Mouse (Mus musculus): ENCODE results near the gene B4galnt4. TPM values are rescaled to one million over a fixed set of nuclear protein-coding genes. Genes with fewer than 3 reads are reported as not detected.
A peak's percentile ranks its signal among the peaks of the same experiment; 100 is the strongest.

Gene B4galnt4
- polyA plus RNA-seq, 1 experiment from 2014 or later = 40.1 TPM

DNA sequence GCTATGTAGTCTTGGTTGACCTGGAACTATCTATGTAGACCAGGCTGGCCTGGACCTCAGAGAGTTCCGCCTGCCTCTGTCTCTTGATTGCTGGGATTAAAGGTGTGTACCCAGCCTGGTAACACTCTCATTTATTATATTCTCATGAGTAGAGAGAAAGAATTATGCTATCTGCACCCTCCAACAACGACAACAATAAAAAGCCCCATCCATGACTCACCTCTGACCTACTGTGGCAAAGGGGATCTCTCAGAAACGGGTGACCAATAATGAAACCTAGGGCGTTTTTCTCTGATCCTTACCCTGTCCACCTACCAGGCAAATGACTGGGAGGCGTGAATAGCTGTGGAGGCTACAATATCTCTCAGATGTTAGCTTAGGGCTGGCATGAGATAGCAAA, 36.3 kb downstream of the B4galnt4 start:
- Histone ChIP-seq H3K4me1 (replicated peaks) (peaks cover 21% of the 10 kb centered on the region; the same call in 1 of the 2 replicates), H3K9me3 (no peaks in the 10 kb centered on the region), H3K36me3 (no peaks in the 10 kb centered on the region), H3K4me2 (no peak overlapping the region), H3K27me3 (peaks cover 69% of the 10 kb centered on the region), H3K9ac (replicated peaks) (no peak overlapping the region), H3K4me3 (replicated peaks) (no peak overlapping the region), H3K27ac (no peak overlapping the region)
- ATAC-seq (ENCODE audit: insufficient number of reproducible peaks, insufficient read depth, low FRiP score, low TSS enrichment, low read depth) = no peak
- 80% methylated on average over 5 of the region's 5 CpGs for WGBS

DNA sequence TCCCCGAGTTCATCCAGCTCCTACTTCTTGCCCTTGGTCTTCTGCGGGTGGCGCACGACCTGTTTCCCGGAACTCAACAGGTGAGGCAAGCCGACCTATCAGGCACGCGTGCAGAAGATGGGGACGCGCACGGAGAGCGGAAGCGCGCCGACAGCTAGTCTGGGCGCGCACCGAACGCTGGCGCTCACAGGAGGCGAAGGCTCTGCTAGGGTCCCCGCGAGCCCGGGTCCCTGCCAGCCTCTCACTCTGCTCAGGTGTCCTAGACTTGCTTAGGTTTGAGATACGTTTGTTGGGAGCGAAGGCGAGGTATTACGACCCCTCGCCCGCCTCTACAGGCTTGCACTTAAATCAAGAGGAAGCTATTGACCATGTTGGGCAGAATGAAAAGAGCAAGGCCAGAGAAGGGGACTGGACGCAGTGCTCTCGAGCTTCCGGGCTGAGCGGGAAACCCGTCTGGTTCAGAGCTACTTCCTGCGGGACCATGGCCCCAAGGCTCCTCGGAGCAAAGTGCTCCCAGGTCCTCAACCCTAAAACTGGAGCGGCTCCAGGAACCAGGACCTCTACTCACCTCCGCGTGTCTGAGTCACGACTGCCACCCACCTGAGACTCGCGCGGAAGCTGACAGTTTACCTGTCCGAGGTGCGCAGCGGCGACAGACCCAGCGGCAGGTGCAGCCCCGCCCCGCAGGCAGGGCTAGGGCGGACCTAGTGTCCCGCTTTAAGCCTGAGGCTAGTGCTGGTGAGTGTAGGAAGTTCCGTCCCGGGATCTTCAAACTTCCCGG, 39.2 kb downstream of the B4galnt4 start, which contains the start of gene Sigirr:
Gene Sigirr (minus strand): TSS at position 662 of the 781 bp plus-strand sequence.
- Histone ChIP-seq H3K4me3 (replicated peaks) (peak within 1 kb of the TSS; percentile 41), H3K9me3 (no peaks in the 10 kb centered on the region), H3K27me3 (peaks cover 73% of the 10 kb centered on the region), H3K27ac (no peak within 1 kb of the TSS), H3K4me1 (replicated peaks) (peaks cover 12% of the 10 kb centered on the region; the same call in 1 of the 2 replicates), H3K4me2 (peak within 1 kb of the TSS; percentile 73), H3K36me3 (no peaks in the 10 kb centered on the region), H3K9ac (replicated peaks) (peak within 1 kb of the TSS; percentile 46; the same call in 1 of the 2 replicates)
- 2% methylated on average over 56 of the region's 56 CpGs for WGBS
- no peak for ATAC-seq (ENCODE audit: insufficient number of reproducible peaks, insufficient read depth, low FRiP score, low TSS enrichment, low read depth)

DNA sequence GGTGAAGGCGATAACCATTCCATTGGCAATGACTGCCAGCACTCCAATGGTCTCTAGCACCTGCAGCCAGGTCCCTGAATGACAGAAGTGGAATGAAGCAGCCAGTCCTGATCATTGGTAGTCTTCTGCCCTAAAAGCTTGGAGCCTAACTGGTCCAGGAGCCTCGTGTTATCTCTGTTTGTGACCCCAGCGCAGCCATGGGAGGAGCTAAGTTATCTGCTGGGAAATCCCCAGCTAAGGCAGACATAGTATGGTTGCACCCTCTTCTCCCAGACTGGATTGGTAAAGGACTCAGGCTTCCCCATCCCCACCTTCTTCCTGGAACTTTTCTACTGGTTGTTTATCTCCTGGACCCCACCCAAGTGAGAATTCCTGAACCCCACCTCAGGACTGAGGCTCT, 42.3 kb downstream of the B4galnt4 start:
- Histone ChIP-seq H3K9ac (replicated peaks) (no peak overlapping the region), H3K9me3 (no peaks in the 10 kb centered on the region), H3K4me3 (replicated peaks) (no peak overlapping the region), H3K27ac (no peak overlapping the region), H3K4me1 (replicated peaks) (peaks cover 12% of the 10 kb centered on the region; the same call in 1 of the 2 replicates), H3K4me2 (no peak overlapping the region), H3K27me3 (peaks cover 57% of the 10 kb centered on the region), H3K36me3 (no peaks in the 10 kb centered on the region)
- ATAC-seq (ENCODE audit: insufficient number of reproducible peaks, insufficient read depth, low FRiP score, low TSS enrichment, low read depth) = no peak
- WGBS = 71% methylated on average over 3 of the region's 3 CpGs

DNA sequence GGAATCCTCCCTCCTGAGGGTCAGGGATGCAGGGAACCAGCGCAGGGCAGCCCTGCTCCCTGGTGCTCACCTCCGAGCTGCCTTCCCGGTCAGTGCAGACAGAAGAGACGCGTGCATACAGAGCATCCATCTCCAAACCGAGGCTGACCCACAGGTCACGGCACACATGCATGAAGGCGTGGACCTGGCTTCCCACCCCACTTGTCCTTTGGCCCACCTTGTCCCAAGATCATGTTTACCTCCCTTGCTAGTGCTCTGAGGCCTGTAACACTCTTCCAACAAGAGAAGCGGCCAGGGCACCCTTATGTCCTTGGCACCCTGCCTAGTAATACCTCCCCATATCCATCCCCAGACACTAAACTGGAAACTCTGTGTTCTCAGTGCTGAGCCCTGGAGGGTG, 55.0 kb downstream of the B4galnt4 start:
- 88% methylated on average over 9 of the region's 9 CpGs for WGBS
- Histone ChIP-seq H3K27me3 (peaks cover 26% of the 10 kb centered on the region), H3K4me3 (replicated peaks) (no peak overlapping the region), H3K4me2 (no peak overlapping the region), H3K9ac (replicated peaks) (no peak overlapping the region), H3K9me3 (no peaks in the 10 kb centered on the region), H3K36me3 (no peaks in the 10 kb centered on the region), H3K27ac (no peak overlapping the region), H3K4me1 (replicated peaks) (no peaks in the 10 kb centered on the region)
- ATAC-seq (ENCODE audit: insufficient number of reproducible peaks, insufficient read depth, low FRiP score, low TSS enrichment, low read depth) = no peak

DNA sequence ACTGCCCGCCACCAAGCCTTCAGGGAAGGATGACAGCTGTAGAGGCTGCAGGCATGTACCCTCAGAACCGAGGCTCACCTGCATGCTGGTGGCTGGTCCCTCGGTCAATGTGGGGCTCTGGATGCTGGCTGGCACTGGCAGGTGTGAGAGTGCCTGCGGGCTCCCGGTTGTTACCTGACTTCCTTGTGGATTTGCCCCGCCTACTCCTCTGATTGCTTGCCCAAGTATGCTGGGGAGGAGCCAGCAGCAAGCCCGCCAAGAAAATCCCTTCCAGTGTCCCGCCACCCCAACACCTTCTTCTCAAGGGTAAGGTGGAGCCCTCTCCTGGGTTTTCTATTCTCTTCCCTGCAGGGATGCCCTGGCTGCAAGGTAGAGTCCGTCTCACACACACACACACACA, 56.7 kb downstream of the B4galnt4 start, which contains the start of gene Ano9:
Gene Ano9 (minus strand): TSS at position 171 of the 400 bp plus-strand sequence.
- Histone ChIP-seq H3K36me3 (no peaks in the 10 kb centered on the region), H3K27me3 (peaks cover 26% of the 10 kb centered on the region), H3K4me2 (peak within 1 kb of the TSS; percentile 41), H3K9ac (replicated peaks) (no peak within 1 kb of the TSS), H3K4me1 (replicated peaks) (no peaks in the 10 kb centered on the region), H3K4me3 (replicated peaks) (peak within 1 kb of the TSS; percentile 22), H3K27ac (no peak within 1 kb of the TSS), H3K9me3 (no peaks in the 10 kb centered on the region)
- no peak for ATAC-seq (ENCODE audit: insufficient number of reproducible peaks, insufficient read depth, low FRiP score, low TSS enrichment, low read depth)
- WGBS = 7% methylated on average over 8 of the region's 9 CpGs

DNA sequence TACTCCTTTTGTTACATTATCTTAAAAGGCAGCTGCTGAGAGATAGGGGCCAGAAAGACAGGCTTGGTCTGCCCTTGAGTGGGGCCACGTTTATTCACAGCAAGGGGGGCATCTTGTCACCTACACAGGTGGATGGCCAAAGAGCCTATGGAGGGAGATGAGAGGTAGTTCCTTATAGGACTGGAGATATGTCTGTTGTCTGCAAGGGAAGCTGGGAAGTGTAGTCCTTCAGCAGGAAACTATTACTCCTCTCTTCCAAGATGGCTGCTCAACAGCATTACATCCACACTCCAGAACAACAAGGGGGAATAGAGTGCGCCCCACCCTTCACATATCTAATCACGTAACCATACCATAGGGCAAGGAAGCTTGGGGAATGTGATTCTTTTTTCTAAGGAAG, 58.6 kb downstream of the B4galnt4 start:
- H3K4me2 ChIP-seq = no peak overlapping the region
- no peak overlapping the region for H3K27ac ChIP-seq
- H3K27me3 ChIP-seq = peaks cover 26% of the 10 kb centered on the region; the same call in 1 of the 2 replicates
- no peaks in the 10 kb centered on the region for H3K36me3 ChIP-seq
- no peaks in the 10 kb centered on the region for H3K9me3 ChIP-seq
- H3K4me3 ChIP-seq (replicated peaks) = no peak overlapping the region
- no peak for ATAC-seq (ENCODE audit: insufficient number of reproducible peaks, insufficient read depth, low FRiP score, low TSS enrichment, low read depth)
- H3K4me1 ChIP-seq (replicated peaks) = peaks cover 4% of the 10 kb centered on the region; the same call in 1 of the 2 replicates
- 70% methylated on average over 3 of the region's 3 CpGs for WGBS
- H3K9ac ChIP-seq (replicated peaks) = no peak overlapping the region

DNA sequence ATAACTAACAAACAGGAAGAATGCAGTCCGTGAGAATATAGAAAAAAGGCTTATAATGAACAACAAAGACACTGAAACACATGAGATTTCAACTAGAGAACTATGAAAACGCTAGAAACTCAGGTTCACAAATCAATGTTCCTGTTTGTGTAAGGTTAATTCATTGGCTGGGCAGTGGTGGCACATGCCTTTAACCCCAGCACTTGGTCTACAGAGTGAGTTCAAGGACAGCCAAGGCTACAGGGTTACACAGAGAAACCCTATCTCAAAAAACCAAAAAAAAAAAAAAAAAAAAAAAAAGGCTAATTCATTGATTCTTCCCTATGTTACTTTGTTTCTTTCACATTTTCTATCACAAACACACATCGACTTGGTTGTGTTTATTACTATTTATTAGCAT, 59.7 kb downstream of the B4galnt4 start:
- H3K4me2 ChIP-seq = no peak overlapping the region
- peaks cover 24% of the 10 kb centered on the region; the same call in 1 of the 2 replicates for H3K27me3 ChIP-seq
- peaks cover 4% of the 10 kb centered on the region; the same call in 1 of the 2 replicates for H3K4me1 ChIP-seq (replicated peaks)
- H3K27ac ChIP-seq = no peak overlapping the region
- H3K4me3 ChIP-seq (replicated peaks) = no peak overlapping the region
- no peak overlapping the region for H3K9ac ChIP-seq (replicated peaks)
- WGBS = 90% methylated on average over 3 of the region's 3 CpGs
- ATAC-seq (ENCODE audit: insufficient number of reproducible peaks, insufficient read depth, low FRiP score, low TSS enrichment, low read depth) = no peak
- H3K36me3 ChIP-seq = no peaks in the 10 kb centered on the region
- H3K9me3 ChIP-seq = no peaks in the 10 kb centered on the region

DNA sequence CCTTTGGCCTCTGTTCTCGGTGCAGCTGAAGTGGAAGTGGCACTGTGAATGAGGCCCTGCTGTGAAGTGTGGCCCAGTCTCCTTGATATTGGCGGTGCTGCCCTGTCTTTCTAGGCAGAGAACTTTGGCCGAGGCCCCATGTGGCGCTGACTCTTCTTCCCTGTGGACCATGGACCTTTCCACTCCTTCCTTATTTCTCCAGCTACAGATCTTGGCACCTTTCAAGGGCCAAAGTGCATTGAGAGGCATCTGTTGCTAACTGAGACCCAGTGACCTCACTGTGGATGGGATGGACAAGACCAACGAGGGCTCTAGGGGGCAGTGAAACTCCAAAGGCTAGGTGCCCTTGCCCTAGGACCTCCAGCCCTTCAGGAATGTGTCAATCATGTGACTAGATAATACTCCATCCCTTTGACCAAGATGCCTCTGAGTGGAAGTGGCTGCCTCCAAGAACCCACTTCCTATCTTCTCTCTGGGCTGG, 60.2 kb downstream of the B4galnt4 start:
- Histone ChIP-seq H3K9me3 (no peaks in the 10 kb centered on the region), H3K4me2 (no peak overlapping the region), H3K4me3 (replicated peaks) (no peak overlapping the region), H3K27ac (no peak overlapping the region), H3K36me3 (no peaks in the 10 kb centered on the region), H3K4me1 (replicated peaks) (peaks cover 4% of the 10 kb centered on the region; the same call in 1 of the 2 replicates), H3K9ac (replicated peaks) (no peak overlapping the region), H3K27me3 (peaks cover 19% of the 10 kb centered on the region; the same call in 1 of the 2 replicates)
- 76% methylated on average over 5 of the region's 5 CpGs for WGBS
- ATAC-seq (ENCODE audit: insufficient number of reproducible peaks, insufficient read depth, low FRiP score, low TSS enrichment, low read depth) = no peak

Other genes starting within 250 kb of the B4galnt4 start
- gene Zfp941, start 238.9 kb upstream of the B4galnt4 start, polyA plus RNA-seq (2016; fragmentation: Nextera tagmentation; extraction: Ambion mirVana) = 3.0 TPM in 2 replicates
- 0.33 and 1.3 TPM in 2 replicates for gene Urah, start 226.1 kb upstream of the B4galnt4 start, polyA plus RNA-seq (2016; fragmentation: Nextera tagmentation; extraction: Ambion mirVana)
- not detected in 2 replicates for gene Scgb1c1, start 215.6 kb upstream of the B4galnt4 start, polyA plus RNA-seq (2016; fragmentation: Nextera tagmentation; extraction: Ambion mirVana)
- not detected in 2 replicates for gene Odf3, start 213.3 kb upstream of the B4galnt4 start, polyA plus RNA-seq (2016; fragmentation: Nextera tagmentation; extraction: Ambion mirVana)
- gene Gm45785, start 204.8 kb upstream of the B4galnt4 start, polyA plus RNA-seq (2016; fragmentation: Nextera tagmentation; extraction: Ambion mirVana) = 0.23 TPM in 1 of 2 replicates, not detected in the other
- gene Ric8a, start 204.1 kb upstream of the B4galnt4 start, polyA plus RNA-seq (2016; fragmentation: Nextera tagmentation; extraction: Ambion mirVana) = 53.0 and 60.3 TPM in 2 replicates
- gene Bet1l, start 203.5 kb upstream of the B4galnt4 start, polyA plus RNA-seq (2016; fragmentation: Nextera tagmentation; extraction: Ambion mirVana) = 38.3 and 38.9 TPM in 2 replicates
- 271 and 302 TPM in 2 replicates for gene Psmd13, start 179.1 kb upstream of the B4galnt4 start, polyA plus RNA-seq (2016; fragmentation: Nextera tagmentation; extraction: Ambion mirVana)
- gene Sirt3, start 178.8 kb upstream of the B4galnt4 start, polyA plus RNA-seq (2016; fragmentation: Nextera tagmentation; extraction: Ambion mirVana) = 28.3 and 29.9 TPM in 2 replicates
- 1.9 and 2.7 TPM in 2 replicates for gene Cox8b, start 160.7 kb upstream of the B4galnt4 start, polyA plus RNA-seq (2016; fragmentation: Nextera tagmentation; extraction: Ambion mirVana)
- gene Nlrp6, start 140.2 kb upstream of the B4galnt4 start, polyA plus RNA-seq (2016; fragmentation: Nextera tagmentation; extraction: Ambion mirVana) = not detected in 2 replicates
- 18.9 and 21.5 TPM in 2 replicates for gene Pgghg, start 119.7 kb upstream of the B4galnt4 start, polyA plus RNA-seq (2016; fragmentation: Nextera tagmentation; extraction: Ambion mirVana)
- gene Ifitm5, start 110.8 kb upstream of the B4galnt4 start, polyA plus RNA-seq (2016; fragmentation: Nextera tagmentation; extraction: Ambion mirVana) = 5.6 and 6.1 TPM in 2 replicates
- not detected in 2 replicates for gene Gm45717, start 105.2 kb upstream of the B4galnt4 start, polyA plus RNA-seq (2016; fragmentation: Nextera tagmentation; extraction: Ambion mirVana)
- 941 and 1,046 TPM in 2 replicates for gene Ifitm2, start 105.1 kb upstream of the B4galnt4 start, polyA plus RNA-seq (2016; fragmentation: Nextera tagmentation; extraction: Ambion mirVana)
- gene Ifitm1, start 93.9 kb upstream of the B4galnt4 start, polyA plus RNA-seq (2016; fragmentation: Nextera tagmentation; extraction: Ambion mirVana) = 77.8 and 78.8 TPM in 2 replicates
- gene Ifitm3, start 50.3 kb upstream of the B4galnt4 start, polyA plus RNA-seq (2016; fragmentation: Nextera tagmentation; extraction: Ambion mirVana) = 56.5 and 68.6 TPM in 2 replicates
- gene Ifitm6, start 43.2 kb upstream of the B4galnt4 start, polyA plus RNA-seq (2016; fragmentation: Nextera tagmentation; extraction: Ambion mirVana) = not detected in 2 replicates
- gene Gm17387, start 32.0 kb upstream of the B4galnt4 start, polyA plus RNA-seq (2016; fragmentation: Nextera tagmentation; extraction: Ambion mirVana) = not detected in 2 replicates
- gene Pkp3, start 17.1 kb downstream of the B4galnt4 start, polyA plus RNA-seq (2016; fragmentation: Nextera tagmentation; extraction: Ambion mirVana) = 14.6 and 14.9 TPM in 2 replicates
- gene Sigirr, start 39.5 kb downstream of the B4galnt4 start, polyA plus RNA-seq (2016; fragmentation: Nextera tagmentation; extraction: Ambion mirVana) = 2.2 and 2.5 TPM in 2 replicates
- gene Ano9, start 56.7 kb downstream of the B4galnt4 start, polyA plus RNA-seq (2016; fragmentation: Nextera tagmentation; extraction: Ambion mirVana) = 1.6 and 2.0 TPM in 2 replicates
- 76.0 and 76.7 TPM in 2 replicates for gene Ptdss2, start 61.3 kb downstream of the B4galnt4 start, polyA plus RNA-seq (2016; fragmentation: Nextera tagmentation; extraction: Ambion mirVana)
- gene Rnh1, start 111.8 kb downstream of the B4galnt4 start, polyA plus RNA-seq (2016; fragmentation: Nextera tagmentation; extraction: Ambion mirVana) = 88.5 and 91.5 TPM in 2 replicates
- gene Hras, start 132.9 kb downstream of the B4galnt4 start, polyA plus RNA-seq (2016; fragmentation: Nextera tagmentation; extraction: Ambion mirVana) = 95.3 and 98.1 TPM in 2 replicates
- 17.0 and 19.0 TPM in 2 replicates for gene Lrrc56, start 133.1 kb downstream of the B4galnt4 start, polyA plus RNA-seq (2016; fragmentation: Nextera tagmentation; extraction: Ambion mirVana)
- gene Lmntd2, start 153.0 kb downstream of the B4galnt4 start, polyA plus RNA-seq (2016; fragmentation: Nextera tagmentation; extraction: Ambion mirVana) = 4.2 and 5.2 TPM in 2 replicates
- 39.1 and 43.7 TPM in 2 replicates for gene Rassf7, start 154.8 kb downstream of the B4galnt4 start, polyA plus RNA-seq (2016; fragmentation: Nextera tagmentation; extraction: Ambion mirVana)
- 95.8 and 102 TPM in 2 replicates for gene Phrf1, start 167.7 kb downstream of the B4galnt4 start, polyA plus RNA-seq (2016; fragmentation: Nextera tagmentation; extraction: Ambion mirVana)
- 0.51 and 1.0 TPM in 2 replicates for gene Irf7, start 205.4 kb downstream of the B4galnt4 start, polyA plus RNA-seq (2016; fragmentation: Nextera tagmentation; extraction: Ambion mirVana)
- not detected in 2 replicates for gene Cdhr5, start 215.7 kb downstream of the B4galnt4 start, polyA plus RNA-seq (2016; fragmentation: Nextera tagmentation; extraction: Ambion mirVana)
- 10.5 and 11.4 TPM in 2 replicates for gene Sct, start 218.0 kb downstream of the B4galnt4 start, polyA plus RNA-seq (2016; fragmentation: Nextera tagmentation; extraction: Ambion mirVana)
- gene Drd4, start 230.9 kb downstream of the B4galnt4 start, polyA plus RNA-seq (2016; fragmentation: Nextera tagmentation; extraction: Ambion mirVana) = 1.6 TPM in 2 replicates

Data from limb, embryonic 12.5 days (tissue).